Mouse (Mus musculus) ES-Bruce4 (cell line): ENCODE data around the gene Slc46a2. TPM values are rescaled to one million over a fixed set of nuclear protein-coding genes. Genes with fewer than 3 reads are reported as not detected.

Experiments
- H3K27ac ChIP-seq: 2 replicates; pipeline ENCODE4 v1.5.1; 2012; ENCODE audit warnings: low read length, inconsistent platforms; ENCODE audit not compliant: insufficient read depth
- H3K27me3 ChIP-seq: 2 replicates; pipeline ENCODE4 v1.6.1; 2012; ENCODE audit warnings: mild to moderate bottlenecking, low read length, inconsistent platforms; ENCODE audit not compliant: control insufficient read depth, poor library complexity, insufficient read depth, severe bottlenecking
- H3K36me3 ChIP-seq: 2 replicates; pipeline ENCODE4 v1.6.1; 2012; ENCODE audit warnings: inconsistent platforms, mild to moderate bottlenecking, low read length, moderate library complexity; ENCODE audit not compliant: control insufficient read depth, poor library complexity, insufficient read depth, severe bottlenecking
- H3K4me1 ChIP-seq: one replicate; pipeline ENCODE4 v1.8.1; 2011; ENCODE audit warnings: low read length; ENCODE audit not compliant: control insufficient read depth, insufficient read depth
- H3K4me3 ChIP-seq: 2 replicates; pipeline ENCODE4 v1.5.1; 2011; ENCODE audit warnings: low read depth, mild to moderate bottlenecking, low read length
- H3K9ac ChIP-seq: 2 replicates; pipeline ENCODE4 v1.6.1; 2012; ENCODE audit warnings: low read depth, mild to moderate bottlenecking, inconsistent platforms; ENCODE audit not compliant: poor library complexity, severe bottlenecking
- H3K9me3 ChIP-seq: replicated peaks from 2 replicates; pipeline ENCODE4 v1.6.1; 2012; ENCODE audit warnings: mild to moderate bottlenecking, low read length, inconsistent platforms; ENCODE audit not compliant: control insufficient read depth, poor library complexity, insufficient read depth, severe bottlenecking
- CTCF ChIP-seq: IDR thresholded peaks from one replicate; pipeline ENCODE4 v1.8.1; 2011; ENCODE audit warnings: low read depth, low read length
- EP300 ChIP-seq: IDR thresholded peaks from 2 replicates; pipeline ENCODE4 v1.6.1; 2011; ENCODE audit warnings: low read depth, low read length; ENCODE audit not compliant: insufficient read depth
- POLR2A ChIP-seq: IDR thresholded peaks from one replicate; pipeline ENCODE4 v1.8.1; 2011; ENCODE audit warnings: low read length; ENCODE audit not compliant: insufficient read depth
- polyA plus RNA-seq: library from polyadenylated mRNA; stranded (reverse); fragments of >200 nt; gene quantifications from 2 replicates; pipeline ENCODE4 v1.2.4, GENCODE M21; 2011; ENCODE audit warnings: low read depth; ENCODE audit not compliant: missing spikeins, insufficient read depth, insufficient read length

Gene Slc46a2
- polyA plus RNA-seq, 1 experiment, result not detected

DNA sequence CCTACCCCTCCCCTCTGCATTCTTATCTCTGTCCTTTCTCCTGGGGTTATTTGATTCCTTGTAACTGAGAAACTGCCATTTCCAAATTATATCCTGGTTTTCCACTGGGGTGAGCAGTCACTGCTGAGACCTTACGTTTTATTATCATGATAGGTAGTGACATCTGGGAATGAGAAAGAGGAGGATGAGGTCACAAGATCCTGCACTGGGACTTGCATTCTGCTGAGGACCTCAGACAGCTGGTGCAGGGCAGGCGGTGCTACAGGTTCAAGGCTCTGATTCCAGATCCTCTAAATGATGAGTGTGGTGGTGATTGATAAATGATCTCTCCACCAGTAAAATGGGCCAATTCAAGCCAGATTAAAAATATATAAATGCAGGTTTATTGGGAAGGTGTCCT lies 54.4 kb downstream of the Slc46a2 start:
- Histone ChIP-seq H3K9ac (no peak overlapping the region; the same call in 1 of the 2 replicates), H3K27ac (peak overlapping the region; percentile 91), H3K36me3 (no peaks in the 10 kb centered on the region)

DNA sequence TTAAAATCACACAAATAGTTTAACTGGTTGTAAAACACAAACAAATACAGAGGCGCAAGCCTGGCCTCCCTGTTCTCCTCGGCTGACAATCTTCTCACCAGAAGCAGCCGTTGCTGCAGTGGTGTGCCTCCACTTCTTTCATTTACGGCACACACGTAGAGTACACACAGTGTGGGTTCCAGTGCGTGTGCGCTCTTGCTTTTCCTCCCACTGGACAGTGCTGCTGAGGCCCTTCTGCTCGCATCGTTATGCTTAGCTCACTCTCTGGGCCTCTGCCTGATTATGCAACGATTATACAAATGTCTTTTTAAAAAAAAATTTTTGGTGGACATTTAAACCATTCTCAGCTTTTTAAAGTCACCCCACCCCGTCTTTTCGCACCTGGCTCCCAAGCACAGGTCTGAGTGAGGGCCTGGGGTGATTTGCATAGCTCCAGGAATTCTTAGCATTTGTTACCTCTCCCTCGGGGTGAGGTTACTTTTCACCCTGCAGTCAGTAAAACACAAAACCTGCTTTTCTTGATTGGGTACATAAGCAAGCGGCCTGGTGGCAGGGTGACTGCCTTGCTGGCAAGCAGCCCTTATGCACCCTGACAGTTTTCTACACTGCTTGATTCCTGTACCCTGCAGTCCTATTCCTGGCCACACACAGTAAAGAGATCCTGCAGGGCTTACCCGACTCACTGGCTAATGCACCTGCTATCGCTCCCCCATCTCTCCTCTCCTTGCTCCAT lies 55.0 kb downstream of the Slc46a2 start:
- no peak overlapping the region for H3K9ac ChIP-seq
- H3K4me3 ChIP-seq, result peak overlapping the region; percentile 6; the same call in 1 of the 2 replicates
- peak overlapping the region; percentile 91 for H3K27ac ChIP-seq
- peaks cover 2% of the 10 kb centered on the region for H3K4me1 ChIP-seq
- no peaks in the 10 kb centered on the region for H3K27me3 ChIP-seq
- H3K9me3 ChIP-seq, result no peaks in the 10 kb centered on the region
- TF ChIP-seq EP300 (peak; percentile 63; the same call in 1 of the 2 replicates), CTCF (no peak), POLR2A (no peak)
- no peaks in the 10 kb centered on the region for H3K36me3 ChIP-seq

More for the DNA sequence above, 54.4 kb downstream of the Slc46a2 start:
- H3K9me3 ChIP-seq, result no peaks in the 10 kb centered on the region
- H3K4me1 ChIP-seq, result peaks cover 2% of the 10 kb centered on the region
- H3K4me3 ChIP-seq, result no peak overlapping the region
- TF ChIP-seq CTCF (no peak), POLR2A (no peak), EP300 (no peak)
- no peaks in the 10 kb centered on the region for H3K27me3 ChIP-seq

Other genes with a start within 250 kb of the Slc46a2 start
- gene Inip, start 113.5 kb downstream of the Slc46a2 start, polyA plus RNA-seq, result 42.3 and 42.7 TPM in 2 replicates
- 21.8 and 23.1 TPM in 2 replicates for gene Snx30, start 109.2 kb downstream of the Slc46a2 start, polyA plus RNA-seq
- not detected in 2 replicates for gene Mup4, start 45.7 kb upstream of the Slc46a2 start, polyA plus RNA-seq
- 15.3 and 19.4 TPM in 2 replicates for gene Mup6, start 49.2 kb upstream of the Slc46a2 start, polyA plus RNA-seq
- gene Mup7, start 155.4 kb upstream of the Slc46a2 start, polyA plus RNA-seq, result not detected in 2 replicates
- gene Mup2, start 239.2 kb upstream of the Slc46a2 start, polyA plus RNA-seq, result not detected in 2 replicates